Mouse (Mus musculus) retina, postnatal 1 day (tissue): ENCODE measurements at regions not wholly inside any gene's neighbourhood (a gene's known extent, or its start where the extent isn't known, plus 50 kb on each side); places are given as distances from the start of the nearest gene placed in this dataset.

ENCODE experiments used
- DNase-seq: peaks from one replicate; pipeline ENCODE4 v3.0.0-alpha.2; 2012

DNA sequence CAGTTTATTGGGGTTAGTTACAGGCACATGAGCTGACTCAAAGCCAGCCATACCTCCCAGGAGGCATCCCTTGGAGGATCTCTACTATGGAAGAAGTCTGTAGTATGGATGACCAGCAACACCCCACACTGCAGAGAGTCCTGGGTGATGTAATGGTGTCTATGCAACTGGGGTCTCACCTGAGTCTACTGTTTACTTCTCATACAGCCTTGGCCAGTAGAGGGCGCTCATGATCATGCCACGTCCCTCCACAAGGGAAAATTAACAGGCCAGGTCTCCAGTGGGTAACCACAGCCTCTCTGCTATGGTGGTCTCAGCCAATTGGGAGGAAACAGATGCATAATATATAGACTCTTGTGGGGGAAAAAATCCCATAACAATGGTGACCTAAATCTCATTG lies 111.7 kb downstream of the Cdh26 start:
- DNase-seq, result peak; percentile 43

DNA sequence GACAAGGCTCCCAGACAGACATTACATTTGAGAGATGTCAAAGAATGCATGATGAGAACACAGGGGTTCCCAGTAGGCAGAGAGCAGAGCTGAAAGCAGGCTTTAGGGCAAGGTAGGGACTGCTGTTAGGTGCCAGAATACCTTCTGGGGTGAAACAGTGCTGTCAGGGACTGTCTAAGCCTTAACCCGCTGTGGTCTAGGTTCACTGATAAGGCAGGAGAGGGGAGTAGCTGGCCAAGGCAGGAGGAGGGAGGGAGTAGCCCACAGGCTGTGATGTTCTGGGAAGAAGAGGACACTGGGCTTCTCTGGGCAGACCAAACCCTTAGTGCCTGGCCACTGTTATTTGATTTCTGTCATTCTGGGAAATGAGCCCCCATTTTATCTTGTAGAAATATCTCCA lies 114.1 kb downstream of the Cdh26 start:
- DNase-seq, result no peak

DNA sequence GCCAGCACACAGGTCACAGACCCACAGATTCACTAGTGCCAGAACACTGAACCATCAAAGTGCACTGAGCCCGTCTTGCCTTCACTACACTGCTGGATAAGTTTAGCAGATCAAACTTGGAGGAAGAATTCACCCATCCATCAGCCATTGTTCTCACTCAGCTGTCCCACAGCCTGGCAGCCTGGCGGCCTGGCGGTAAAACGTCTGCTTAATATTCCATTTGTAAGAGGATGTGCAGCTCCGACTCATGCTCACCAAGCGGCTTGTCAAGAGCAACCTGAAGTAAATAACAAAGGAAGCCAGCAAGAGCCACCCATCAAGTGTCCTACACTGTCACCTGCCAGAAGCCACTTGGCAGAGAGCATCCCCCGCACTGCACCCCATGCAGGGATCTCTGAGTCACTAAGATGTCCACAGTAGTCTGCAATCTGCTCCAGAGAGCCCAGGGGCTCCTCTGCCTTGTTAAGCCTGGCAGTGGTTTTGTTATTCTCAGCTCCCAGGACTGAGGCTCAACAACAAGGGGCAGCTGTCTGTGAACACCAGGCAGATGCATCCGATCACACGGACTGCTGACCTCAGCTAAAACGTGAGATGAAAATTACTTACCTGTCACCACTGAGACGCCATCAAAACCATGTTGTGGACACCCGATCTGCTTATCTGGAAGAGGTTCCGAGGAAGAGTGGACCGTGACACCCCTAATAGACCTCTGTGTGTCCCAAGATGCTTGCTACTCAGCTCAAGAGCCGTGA lies 115.4 kb downstream of the Cdh26 start:
- peak; percentile 28 for DNase-seq

DNA sequence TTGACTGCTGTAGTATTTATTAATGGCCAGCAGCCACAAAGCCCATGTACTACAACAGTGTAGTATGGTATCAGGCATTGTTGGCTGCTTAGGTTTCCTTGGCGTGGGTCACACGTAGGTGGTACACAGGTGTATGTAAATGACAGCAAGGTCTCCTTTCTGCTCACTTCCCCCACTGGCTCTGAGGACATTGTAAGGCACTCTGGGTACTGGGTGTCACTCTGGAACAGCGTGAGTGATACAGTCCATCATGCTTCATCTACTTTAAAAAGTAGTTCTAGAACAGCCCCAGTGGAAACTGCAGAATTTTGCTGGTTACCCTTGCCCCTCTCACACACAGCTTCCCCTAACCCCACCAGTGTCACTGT lies 116.0 kb downstream of the Cdh26 start:
- DNase-seq, result no peak

DNA sequence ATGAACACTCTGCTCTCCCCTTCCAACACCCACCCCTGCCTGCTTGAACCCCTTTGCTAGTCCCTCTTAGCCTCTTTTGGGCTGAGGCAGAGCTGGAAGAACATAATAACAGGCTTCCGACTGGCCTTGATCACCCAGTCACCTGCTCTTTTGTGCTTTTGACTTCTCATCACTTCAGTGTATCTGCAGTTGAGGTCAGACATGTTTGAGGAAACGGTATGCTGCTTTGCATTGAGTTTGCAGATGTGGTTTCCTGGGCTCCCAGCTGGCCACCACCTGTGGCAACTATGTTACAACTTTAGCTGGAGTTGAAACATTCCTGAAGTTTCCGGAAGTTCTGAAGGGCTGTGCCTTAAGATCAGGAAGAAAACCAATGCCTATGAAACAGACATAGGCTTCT lies 116.6 kb downstream of the Cdh26 start:
- DNase-seq, result no peak

DNA sequence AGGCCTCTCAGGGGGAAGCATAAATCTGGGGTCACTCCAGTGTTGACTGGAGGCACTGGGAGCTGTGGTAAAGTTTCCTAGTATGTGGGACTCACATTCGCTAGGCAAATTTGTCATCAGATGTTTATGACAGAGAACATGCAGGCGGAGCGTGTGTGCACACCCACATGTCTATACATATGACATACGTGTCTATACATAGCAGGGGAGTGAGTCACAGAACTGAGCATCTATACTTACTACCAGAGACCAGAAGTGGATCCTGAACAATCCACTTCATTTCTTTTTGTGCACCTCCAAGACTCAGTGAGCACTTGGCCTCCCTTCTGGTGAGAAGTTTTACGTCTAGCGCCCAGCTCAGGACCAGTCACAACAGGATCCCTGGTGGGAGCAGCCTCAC lies 118.6 kb downstream of the Cdh26 start:
- no peak for DNase-seq

DNA sequence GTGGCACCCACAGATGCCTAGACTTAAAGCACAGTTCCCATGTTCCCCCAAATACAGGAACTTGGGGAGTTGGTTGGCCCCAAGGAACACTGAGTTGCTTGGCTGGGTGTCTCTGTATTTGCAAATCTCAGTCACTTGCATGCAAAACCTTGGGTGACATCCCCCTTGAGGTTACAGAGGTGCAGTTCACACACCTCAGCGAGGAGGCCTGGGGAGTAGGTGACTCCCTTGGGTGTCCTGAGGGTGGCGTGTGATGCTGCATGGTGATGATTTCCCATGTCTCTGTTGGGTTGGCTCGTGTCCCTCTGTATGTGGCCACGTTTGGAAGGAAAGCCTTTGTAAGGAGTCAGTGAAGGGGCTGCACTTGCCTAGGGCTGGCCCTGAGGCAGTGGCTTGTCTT lies 123.4 kb downstream of the Cdh26 start:
- DNase-seq, result no peak

DNA sequence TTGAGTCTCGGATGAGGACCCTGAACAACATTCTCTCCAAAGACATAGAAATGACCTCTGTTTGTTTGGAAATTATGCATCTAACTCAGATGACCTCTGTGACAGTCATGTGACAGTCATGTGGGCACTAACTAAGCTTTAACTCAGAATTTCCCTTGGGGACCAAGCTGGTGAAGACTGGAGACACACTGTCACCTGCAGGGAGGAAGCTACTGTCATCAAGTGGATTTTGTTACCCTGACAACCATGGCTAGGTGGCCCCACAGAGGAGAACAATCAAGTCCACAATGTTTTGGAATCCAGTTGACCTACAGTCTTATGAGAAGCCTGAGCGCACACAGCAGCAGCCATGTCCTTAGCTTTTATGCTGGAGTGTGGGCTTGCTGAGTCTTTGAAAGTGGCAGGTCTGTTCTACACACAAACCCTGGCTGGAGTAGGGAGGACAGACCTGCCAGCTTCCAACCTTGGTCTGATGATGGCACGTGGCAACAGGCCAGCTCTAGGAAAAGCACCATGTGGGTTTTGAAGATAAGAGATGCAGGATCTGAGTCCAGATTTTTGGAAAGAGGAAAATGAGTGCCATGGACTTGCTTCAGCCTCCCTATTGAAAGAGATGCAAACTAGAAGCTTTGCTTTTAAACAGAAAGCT lies 125.5 kb downstream of the Cdh26 start:
- no peak for DNase-seq

DNA sequence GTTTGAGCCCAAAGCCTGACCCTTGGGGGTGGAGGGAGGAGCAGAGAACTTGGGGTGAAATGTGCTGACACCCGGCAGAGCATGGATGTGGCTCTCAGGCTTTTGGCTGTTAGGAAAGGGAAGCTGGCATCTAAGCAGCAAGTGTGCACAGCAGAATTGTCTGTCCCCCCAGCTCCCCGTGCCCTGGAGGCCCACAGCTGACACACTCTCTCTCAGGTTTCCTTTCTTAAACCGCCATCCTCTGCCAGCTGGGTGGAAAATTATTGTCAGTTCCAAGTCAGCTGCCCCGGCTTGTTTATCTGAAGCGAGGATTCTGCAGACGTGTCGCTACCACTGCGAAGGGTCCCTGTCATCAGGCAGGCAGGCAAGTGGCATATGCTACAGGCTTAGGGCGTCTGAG lies 127.6 kb downstream of the Cdh26 start:
- DNase-seq, result peak; percentile 38

DNA sequence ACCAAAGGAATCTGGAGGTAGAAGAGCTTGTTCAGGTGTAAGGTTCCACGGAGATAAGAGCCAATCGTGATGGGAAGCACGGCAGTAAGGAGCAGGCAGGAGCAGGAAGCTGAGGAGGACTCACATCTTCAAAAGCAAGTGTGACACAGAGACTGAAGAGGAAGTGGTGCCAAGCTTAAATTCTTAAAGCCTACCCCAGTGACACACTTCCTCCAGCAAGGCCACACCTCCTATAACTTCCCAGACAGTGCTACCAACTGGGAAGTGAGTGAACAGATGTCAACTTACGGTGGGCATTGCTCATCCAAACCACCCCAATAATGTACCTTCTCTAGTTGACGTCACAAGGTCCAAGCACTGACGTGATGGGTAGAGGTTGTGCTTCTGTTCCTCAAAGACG lies 133.0 kb downstream of the Cdh26 start:
- no peak for DNase-seq

DNA sequence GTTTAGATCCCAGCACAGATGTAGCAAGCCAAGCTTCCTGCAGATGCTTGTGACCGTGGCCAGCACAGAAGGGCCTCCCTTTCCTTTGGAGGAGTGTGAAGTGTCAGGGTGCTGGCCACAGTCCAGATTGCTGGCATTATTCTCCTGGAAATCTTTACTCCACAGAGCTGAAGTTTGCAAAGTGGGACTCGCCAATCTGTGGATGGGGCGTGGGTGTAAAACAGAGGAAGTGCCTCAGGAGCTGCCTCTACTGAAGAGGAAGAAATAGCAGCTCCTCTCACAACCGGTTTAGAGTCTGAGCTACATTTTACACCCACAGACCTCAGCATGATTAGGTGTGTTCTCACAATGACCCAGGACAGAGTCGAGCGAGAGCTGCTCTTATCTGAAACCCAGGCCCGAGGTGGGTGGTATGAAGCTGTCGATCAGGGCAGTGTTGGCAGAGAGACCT lies 135.1 kb downstream of the Cdh26 start:
- DNase-seq, result no peak

DNA sequence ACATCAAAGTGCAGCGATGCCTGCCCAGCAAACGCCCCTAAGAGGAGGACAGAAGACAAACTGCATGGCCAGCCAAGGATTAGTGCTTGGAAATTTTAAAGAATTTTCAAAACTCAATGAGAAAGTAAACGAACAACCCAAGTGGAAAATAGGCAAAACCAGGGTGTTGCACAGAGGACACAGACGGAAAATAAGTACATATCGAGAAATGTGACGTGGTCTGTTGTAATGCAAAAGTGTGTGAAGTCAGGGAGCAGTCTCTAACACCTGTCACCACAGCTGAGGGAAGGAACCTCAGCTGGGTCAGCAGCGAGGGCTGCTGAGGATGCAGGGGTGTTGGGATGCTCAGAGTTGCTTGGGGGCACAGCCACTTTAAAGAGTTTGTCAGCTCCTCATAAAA lies 137.2 kb downstream of the Cdh26 start:
- no peak for DNase-seq

DNA sequence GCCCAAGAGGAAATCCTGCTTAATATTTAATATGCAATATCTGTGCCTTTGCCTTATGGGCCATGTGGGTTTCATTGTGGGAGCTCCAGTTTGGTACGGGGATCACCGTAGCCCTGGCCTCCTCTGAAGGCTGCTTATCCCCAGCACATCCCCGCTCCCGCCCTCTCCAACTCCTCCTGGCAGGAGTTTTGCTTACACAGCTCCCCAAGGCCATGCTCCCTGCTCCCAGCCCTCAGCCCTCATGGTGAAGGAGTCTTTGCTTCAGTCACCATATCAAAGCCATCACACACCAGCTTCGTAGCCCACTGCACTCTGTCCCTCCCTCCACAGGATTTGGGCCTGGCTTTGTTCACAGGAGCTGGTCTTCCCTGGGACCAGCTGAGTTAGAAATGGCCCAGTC lies 142.0 kb downstream of the Cdh26 start:
- no peak for DNase-seq

DNA sequence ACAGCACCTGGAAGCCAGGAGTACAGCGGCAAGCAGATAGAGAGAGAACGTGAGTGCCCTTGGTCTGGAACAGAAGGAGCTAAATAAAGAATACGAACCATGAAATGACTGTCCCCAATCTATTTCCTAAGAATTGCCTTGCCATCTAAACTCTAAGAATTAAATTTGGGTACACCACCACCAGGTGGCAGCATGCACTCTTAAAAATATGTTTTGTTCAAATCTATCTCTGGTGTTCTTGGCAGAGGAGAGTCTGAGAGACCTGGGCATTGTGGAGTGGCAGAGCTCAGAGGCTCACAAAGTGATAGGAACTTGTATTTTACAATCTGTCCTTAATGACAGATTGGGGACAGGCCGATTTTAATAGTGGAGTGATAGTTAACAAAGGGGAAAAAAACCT lies 144.5 kb downstream of the Cdh26 start:
- DNase-seq, result peak; percentile 71

DNA sequence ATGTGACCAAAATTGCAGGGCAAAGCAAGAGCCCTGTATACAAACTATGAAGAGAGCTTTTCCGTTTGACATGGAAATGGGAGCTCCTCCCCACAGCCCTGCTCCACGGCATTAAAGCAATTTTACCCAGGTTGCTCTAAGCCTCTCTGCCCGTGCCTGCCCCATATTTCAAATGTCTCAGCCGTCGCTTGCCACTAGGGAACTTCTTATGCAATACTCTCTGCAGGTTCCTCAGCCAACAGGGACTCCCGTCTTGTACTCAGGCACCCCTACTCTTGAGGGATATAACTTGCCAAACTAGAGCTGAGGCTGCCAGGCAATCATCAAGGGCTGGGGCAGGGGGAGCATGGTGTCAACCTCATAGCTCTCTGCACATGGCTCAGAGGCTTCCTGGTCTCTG lies 145.1 kb downstream of the Cdh26 start:
- no peak for DNase-seq

DNA sequence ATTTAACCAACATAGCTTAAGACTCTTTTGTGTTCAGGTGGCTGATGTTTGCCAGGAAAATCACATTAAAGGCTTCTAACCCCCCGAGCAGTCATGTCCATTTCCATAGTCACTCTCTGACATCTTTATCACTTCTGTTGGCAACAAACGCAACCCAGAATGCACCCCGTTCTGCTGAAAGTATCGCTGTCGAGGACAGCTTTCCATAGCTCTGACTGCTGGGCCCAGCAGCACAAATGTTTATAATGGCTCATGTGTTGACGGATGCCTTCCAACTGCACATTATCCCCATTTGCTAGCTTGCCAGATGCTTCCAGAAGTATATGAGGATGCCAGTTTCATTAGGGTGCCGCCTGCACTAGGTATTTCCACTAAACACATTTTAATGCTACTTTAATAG lies 145.7 kb downstream of the Cdh26 start:
- DNase-seq, result no peak

DNA sequence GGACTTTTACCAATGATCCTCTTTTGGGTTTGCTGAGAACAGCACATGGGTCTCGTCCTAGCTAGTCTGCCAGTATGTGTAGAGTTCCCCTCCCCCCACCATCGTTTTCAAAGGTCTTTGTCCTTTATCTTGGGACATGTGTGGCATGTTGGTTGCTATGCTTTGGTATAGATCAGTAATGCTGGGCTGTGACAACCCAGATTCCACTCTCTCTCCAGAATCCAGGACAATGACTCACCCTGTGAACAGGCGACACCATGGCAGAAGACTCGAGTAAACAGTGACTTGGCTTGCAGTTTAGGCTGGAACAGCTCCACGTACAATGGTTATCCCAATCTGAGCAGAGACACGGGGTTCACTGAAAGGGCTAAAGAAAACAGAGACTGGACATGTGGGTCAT lies 149.2 kb downstream of the Cdh26 start:
- DNase-seq, result no peak

DNA sequence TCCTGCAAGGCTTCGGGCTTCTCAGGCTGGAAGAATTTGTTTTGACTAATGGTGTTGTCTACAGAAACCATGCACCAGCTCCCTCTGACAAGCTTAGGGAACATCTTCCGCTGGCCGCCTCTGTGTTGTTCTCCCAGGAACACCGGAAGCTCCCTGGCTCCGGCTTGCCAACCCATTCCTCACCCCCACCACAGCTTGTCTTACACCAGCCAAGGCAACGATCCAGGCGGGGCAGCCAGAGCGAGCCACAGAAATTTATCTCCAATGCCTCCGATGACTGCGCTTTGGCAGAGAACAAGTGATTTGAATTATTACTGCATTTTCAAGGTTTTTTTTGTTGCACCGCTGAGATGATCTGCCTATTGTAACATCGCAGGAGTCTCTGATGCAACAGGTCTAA lies 151.0 kb downstream of the Cdh26 start:
- no peak for DNase-seq

DNA sequence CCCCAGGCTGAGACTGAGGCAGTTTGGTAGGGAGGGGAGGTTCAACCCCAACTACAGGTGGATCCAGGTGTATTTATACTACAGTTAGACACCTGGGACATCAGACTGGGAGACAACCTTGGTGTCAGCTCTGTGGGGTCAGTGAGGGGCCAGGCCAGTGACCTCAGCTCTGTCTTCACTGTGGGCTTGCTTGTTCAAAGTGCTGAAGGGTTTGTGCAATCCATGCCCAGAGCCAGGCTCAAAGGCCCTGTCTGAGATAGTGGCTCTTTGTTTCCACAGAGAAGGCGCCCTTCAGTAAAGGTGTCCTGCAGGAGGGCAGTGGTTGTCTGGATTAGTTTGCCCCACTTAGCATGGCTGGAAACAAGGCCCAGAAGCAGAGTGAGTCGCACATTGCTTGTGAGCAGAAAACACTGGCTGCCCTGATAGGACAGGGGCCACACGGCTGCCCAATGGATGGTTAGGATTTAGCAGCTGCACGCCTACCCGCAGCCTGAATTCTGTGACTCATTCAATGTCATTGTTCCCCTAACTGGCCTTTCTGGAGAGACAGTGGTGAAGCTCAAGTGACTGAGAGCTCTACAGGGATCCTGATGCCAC lies 154.7 kb downstream of the Cdh26 start:
- peak; percentile 67 for DNase-seq

DNA sequence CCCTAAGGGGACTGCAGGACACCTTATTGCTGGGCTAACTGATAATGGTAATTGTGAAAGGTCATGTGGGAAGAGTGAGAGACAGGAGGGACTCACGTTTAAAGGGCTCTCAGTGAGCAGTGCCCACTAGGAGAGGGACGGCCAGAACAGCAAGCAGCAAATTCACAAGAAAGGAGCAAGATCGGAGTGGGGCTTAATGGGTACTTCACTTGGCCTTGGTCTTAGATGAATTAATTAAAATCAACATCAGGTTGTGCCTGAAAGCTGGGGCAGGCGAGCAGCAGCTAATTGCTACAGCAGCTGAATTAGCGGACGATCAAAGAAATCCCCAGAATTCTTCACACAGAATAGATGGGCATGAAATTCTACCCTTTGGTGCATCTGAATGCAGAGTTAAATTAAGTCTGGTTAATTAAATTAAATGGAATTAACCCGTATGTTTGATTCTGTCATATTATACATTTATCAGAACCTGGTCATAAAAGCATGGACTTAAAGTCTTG lies 156.9 kb downstream of the Cdh26 start:
- no peak for DNase-seq

DNA sequence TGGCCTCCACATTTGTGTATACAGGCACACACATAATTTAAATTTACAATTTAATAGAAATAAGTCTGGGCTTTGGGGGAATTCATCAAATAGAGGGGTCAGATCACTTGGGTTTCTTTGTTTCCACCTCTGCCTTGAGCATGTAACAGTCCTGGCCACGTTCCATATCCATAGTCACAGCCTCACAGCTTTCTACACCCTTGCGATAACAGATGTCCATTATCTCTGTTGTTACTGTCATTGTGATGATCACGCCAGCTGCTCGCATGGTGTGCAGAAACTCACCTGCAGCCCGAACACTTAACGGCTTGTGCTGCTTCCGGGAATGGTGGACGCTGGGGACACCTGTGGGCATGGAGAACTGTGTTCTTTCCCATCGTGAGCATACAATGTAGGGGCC lies 163.4 kb downstream of the Cdh26 start:
- DNase-seq, result no peak

DNA sequence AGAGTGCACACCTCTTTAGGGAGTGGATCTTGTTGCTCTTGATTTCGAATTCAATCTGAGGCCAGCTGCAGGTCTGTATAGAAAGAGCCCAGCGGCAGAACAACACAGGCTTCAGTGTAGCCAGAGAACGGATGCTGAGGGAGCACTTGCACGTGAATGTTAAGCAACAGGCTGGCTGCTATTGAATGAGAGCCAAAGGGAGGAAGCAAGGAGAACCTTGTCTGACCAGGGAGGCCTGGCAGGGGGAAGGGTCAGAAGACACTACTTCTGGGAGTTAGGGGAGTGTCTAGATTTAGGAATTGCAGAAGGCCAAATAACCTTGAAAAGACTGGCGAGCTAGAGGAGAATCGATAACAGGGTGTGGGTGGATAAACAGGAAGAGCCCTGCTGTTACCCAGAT lies 163.8 kb downstream of the Cdh26 start:
- no peak for DNase-seq

DNA sequence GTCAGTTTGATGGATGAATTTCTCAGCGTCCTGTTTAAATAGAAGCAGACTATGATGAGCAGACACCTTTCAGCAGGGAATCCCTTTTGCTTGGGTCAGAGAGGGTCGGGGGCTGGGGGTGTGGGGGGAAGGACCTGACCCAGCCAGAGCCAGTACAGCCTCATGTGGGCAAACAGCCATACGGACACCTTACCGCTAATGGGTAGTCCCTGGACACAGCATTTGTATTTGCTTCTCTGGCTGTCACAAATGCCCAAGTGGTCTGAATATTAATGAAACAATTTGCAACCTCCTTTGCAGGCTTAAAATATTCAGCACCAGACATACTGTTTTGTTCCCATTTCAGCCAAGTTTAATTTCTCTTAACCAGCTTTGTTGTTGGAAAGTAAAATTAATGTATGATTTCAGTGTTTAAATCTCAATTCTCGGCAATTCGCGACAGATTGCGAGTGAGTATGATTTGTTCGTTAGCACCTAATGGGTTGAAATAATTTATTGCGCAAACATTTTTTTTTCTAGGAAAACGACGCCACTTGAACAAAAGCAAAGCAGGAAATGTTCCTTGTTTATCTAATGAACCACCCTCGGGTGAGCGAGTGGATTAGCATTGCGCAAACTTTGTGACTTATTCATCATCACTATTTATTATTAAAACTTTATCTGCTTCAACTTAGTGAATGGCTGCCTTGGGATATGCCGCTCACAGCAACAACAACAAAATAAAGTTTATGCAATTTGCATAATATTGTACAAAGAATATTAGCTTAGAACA lies 166.2 kb downstream of the Cdh26 start:
- no peak for DNase-seq

DNA sequence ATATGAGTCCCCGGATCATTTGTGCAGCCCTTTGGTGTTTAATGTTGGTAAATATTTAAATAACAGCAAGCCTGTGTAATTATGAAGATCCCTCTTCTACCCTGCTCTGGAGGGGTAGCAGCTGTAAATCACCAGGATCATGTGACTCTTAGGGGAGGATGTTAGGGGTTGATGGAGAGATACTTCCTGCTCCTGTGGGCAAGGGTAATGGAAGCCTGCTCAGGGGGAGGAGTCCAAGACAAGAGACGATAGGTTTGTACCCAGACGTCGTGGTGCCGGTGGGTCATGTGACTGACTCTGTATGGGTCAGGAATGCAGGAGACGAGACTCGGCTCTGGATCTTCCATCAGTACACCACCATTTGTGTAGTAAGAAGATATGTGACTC lies 166.7 kb downstream of the Cdh26 start:
- DNase-seq, result no peak
